Mouse (Mus musculus) small intestine, adult 2 months (tissue): ENCODE results near the gene Sipa1l3.

Source experiments
- CTCF ChIP-seq: fragments of 200-500 bp; IDR thresholded peaks from 2 replicates; pipeline ENCODE4 v1.5.1; 2012; ENCODE audit warnings: low read depth, mild to moderate bottlenecking, control low read depth, inconsistent platforms, low read length, moderate library complexity, mixed read lengths; ENCODE audit not compliant: insufficient replicate concordance, insufficient read length; ENCODE audit errors: extremely low read depth
- POLR2A ChIP-seq: fragments of 200-500 bp; IDR thresholded peaks from 2 replicates; pipeline ENCODE4 v1.6.1; 2012; ENCODE audit warnings: low read depth, mild to moderate bottlenecking, control low read depth, inconsistent platforms, low read length, moderate library complexity

GRCm38 (mm10) chr7:29494015-29494414 lies 24.4 kb downstream of the Sipa1l3 start:
- TF ChIP-seq CTCF (no peak), POLR2A (no peak; the same call in 1 of the 2 replicates)
